Mouse (Mus musculus) cerebellum, adult 11 months (tissue): ENCODE measurements around the gene Cpne9.

Experiments
- DNase-seq: peaks from one replicate; pipeline ENCODE4 v3.0.0; 2022

The Cpne9 gene

DNA sequence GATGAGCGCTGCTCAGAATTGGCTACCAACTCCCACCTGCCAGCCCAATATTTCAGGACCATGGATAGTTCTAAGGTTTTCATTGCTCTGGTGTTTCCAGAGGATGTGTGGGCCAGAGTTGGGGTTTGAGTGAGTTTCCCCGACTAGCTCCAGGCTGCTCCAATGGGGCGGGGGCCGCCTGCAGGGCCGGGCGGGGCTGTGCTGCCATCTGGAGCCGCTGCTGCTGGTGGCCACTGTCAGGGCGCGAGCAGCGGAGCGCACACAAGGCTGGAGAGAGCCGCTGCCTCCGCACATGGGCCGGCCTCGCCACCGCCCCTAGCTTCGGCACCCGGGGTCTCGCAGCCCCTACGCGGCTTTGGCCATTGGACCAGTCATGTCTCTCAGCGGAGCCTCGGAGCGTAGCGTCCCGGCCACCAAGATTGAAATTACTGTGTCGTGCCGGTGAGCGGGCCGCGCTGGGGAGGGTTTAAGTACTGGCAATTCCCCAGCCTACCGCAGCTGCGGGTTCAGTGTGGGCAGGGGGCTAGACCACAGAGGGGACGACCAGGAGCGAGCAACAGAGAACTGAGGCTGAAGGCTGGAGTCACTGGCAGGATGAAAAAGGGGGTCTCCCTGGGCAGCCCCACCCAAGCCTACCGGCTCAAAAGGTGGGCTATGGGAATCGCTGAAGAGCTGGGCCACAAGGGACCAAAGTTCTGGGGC, at the start of gene Cpne9:
TSS of gene Cpne9 (plus strand) at position 207 of the 702 bp plus-strand sequence.
- peak; percentile 37 for DNase-seq

DNA sequence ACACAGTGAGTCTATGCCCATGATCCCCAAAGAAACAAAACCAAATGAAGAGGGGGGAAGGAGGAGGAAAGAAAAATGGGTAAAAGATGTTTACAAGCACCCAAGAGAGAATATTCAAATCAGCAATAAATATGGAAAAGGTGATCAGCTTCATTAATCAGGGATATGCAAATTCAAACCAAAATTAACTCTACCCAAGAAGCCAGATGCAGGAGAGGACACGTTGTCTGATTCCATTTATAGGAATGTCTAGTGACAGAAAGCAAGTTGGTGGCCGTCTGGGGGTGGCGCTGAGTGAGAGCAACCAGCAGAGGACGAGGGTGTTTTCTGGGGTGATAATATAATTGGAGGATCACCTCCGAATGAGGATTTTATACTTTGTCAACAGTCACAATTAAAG, 47.0 kb upstream of the Cpne9 start:
- DNase-seq, result no peak

DNA sequence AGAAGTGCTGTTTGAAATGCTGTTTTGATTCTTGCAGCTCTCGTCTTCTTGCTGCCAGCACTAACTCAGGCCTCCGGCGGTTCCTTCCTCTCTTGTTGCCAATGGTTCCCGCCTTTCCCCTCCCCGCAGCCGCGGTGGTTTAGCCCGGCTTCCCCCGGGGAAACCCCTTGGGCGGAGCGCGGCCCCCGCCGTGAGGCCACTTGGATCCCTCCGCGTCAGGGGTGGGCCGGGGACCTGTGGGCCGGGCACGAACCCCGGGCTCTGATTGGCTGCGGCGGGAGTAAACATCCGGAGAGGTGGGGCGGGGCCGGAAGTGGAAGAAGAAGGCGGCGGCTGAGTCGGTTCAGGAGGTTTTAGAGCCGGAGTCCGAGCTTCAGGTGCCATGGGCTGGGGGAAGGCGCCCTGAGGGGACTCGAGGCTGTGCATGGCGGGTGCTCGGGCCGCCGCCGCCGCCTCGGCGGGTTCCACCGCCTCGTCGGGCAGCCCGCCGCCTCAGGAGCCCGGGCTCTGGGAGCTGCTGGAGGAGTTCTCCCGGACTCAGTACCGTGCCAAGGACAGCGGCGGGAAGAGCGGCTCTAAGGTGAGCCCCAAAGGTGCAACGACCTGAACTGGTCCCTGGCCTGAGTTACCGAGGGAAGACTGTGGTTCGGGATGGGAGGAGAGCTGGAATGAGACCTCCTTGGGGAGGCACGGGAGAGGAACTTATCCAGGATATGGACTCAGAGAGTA, 44.4 kb upstream of the Cpne9 start, which contains the start of gene Mtmr14:
TSS of gene Mtmr14 (plus strand) at position 302 of the 729 bp plus-strand sequence.
- peak; percentile 99 for DNase-seq

DNA sequence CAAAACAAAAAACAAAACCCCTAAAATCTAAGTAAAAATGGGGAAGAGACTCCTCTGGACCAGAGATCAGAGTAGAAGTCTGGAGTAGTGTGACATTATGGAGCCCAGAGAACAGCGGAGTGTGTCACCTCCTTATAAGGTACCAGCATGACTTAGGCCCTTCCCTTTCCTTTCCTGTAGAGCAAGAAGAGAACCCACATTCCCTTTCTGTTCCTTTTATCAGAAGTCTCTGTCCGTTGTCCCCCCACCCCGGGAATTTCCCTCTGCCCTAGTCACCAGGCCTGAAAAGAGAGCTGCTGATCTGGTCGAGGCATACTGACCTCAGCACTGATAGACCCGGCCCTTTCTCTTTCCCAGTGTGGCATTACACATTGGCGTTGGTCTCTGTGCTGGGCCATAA, 43.7 kb upstream of the Cpne9 start:
- no peak for DNase-seq

DNA sequence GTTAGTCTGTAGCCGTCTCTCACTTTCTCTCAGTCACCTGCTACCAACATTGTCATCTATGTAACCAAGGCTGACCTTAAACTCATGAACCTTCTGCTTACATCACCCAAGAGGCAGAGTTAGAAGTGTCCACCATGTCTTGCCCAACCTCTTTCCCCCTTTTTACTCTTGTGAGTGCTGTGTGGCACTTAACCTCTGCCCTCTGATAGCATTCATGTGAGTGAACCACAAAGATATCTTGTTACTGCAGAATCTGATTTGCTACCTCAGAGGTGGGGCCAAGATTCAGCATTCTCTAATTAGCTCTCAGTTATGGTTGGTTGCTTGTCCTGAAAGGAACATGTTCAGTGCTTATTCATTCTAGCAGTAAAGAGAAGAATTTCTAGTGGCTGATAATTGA, 39.4 kb upstream of the Cpne9 start:
- no peak for DNase-seq

DNA sequence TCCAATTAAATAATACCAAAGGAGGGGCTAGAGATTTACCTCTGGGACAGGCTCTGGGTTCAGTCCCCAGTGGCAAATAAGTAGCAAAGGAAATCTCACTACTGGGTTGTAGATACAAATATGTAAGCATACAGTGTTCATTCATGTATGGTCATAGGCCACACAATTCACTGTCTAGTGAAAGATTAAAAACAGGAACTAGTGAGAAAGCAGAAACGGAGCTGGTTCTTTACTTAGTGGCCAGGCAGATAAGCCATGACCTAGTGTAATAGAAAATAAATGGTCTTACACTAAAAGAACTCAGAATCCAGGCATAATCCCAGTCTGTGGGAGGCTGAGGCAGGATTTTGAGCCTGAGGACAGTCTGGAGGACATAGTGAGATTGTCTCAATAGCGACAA, 36.5 kb upstream of the Cpne9 start:
- DNase-seq, result no peak

DNA sequence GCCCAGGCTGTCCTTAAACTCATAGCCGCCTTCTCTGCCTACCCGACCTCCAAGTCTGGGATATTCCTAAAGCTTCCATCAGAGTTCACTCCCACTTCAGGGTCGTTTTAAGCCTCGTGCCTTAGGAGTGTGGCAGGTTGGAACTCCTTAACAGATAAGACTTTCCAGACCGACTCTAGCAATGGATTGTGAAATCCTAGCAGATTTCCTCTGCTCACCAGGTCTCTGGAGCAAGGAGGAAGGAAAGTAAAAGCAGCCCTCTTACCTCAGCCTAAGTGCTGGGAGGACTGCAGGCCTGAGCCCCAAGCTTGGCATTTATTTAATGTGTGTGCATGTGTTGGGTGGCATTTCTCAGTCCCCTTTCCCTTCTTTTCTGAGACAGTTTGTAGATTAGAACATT, 31.3 kb upstream of the Cpne9 start:
- no peak for DNase-seq

DNA sequence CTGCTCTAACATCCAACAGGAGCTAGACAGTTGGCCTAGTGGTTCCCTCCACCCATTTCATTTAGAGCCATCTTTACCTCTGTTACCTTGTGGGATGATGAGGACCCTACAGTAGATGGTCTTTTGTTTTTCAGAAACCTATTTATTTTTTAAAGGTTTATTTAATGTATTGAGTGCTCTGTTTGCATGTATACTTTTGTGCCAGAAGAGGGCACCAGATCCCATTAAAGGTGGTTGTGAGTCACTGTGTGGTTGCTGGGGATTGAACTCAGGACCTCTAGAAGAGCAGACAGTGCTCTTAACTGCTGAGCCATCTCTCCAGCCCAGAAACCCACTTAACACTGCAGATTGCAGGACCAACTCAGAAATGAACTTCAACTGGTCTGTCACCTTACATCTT, 30.2 kb upstream of the Cpne9 start:
- no peak for DNase-seq

DNA sequence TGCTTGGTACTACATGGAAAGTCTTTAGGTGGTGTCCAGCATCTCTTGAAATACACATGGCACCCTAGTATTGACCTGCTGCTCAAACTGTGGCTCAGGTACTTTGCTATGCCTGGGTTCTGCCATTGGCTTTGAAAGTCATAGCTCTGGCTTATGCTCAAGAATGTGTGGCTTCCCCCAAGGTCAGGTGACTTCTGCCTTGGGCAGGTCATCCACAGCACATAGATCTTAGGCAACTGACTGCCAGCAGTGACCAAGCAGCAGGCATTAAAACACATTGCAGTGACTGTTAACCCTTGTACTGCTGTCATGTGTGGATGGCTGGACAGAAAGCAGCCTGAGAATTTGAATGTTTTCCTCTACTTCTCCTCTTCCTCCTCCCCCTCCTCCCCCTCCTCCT, 27.2 kb upstream of the Cpne9 start:
- DNase-seq, result no peak

DNA sequence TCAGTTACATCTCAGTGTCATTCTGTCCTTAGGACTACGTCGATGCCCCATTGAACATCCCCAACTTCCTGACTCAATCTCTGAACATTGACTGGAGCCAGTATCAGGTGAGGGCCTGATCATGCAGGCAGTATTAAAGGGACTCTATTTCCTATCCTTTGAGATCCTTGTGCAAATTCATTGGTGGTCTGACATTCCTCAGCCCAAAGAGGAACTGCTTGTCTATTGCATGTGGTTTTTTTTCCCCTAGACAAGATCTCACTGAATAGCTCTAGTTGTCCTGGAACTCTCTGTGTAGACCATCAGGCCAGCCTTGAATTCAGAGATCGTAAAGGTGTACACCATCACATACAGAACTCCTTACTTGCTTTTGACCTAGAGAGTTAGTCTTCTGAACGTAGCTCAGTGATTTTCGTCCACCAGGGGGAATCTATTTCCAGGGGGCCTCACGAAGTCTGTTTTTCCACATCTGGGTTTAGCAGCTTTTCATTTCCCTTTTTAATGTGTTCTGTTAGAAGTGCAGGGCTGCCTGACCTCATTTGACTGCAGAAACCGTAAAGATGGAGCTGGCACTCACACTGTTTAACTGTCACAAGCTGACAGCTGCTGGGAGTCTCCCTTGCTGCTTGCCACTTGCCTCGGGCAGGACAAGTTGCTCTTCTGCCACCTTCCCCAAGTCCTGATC, 20.8 kb upstream of the Cpne9 start:
- no peak for DNase-seq

DNA sequence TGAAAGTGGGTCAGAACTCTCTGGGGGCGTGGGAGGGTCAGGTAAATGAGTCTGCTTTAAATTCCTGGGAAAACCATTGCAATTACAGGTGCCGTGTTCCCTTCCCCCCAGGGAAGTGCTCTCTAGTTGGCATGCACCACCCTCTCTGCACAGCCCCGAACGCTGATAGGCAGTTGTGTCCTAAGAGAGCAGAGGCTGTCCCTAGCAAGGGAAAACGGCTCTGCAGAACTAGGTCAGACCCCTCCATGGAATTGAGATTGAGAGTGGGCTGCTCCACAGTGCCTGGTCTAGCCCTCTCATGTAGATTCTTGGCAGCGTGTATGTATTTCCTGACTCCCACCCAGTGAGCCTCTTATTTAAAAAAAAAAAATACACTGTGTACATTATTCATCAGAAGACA, 18.6 kb upstream of the Cpne9 start:
- DNase-seq, result no peak

DNA sequence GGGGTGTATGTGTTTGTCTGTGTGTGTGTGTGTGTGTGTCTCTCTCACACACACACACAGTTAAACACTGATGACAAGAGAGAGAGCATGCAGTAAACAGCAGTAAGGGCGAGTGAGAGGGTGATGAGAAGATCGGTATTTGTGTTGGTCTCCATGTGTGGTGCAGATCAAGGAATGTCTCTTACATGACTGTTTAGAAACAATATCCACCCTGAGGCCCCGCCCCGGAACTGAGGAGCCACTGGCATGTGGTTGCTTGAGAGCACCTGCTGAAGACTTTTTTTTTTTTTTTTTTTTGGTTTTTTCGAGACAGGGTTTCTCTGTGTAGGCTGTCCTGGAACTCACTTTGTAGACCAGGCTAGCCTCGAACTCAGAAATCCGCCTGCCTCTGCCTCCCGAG, 17.7 kb upstream of the Cpne9 start:
- DNase-seq, result no peak

DNA sequence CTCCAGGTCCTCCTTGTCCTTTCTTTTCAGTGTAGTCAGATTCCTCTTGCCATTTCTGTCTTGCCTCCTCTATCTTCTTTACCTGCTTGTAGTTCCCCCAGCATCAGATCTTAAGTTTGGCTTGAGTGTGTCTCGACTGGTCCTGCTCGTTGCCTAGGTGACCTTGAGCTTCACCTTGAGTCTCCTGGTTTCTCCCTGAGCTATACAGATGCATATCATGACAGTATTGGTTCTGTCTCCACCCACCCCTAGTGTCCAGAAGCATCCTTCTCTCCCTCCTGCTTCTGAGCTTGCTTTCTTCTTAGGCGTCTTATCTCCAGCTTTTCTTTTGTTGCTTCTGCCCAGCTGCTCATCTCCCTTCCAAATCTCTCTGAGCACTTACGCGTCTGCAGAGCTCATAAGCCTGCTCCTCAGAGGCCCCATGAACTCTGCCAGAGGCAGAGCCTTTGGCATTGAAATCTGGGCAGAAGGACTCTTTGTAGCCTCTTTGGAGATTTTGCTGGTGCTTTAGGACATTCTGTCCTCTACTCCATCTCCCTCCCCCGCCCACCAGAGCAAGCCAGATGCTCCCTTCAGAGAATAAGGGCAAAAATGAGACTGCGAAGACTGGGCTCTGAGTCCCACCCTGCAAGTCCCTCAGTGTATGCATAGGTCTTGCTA, 15.0 kb upstream of the Cpne9 start:
- no peak for DNase-seq

DNA sequence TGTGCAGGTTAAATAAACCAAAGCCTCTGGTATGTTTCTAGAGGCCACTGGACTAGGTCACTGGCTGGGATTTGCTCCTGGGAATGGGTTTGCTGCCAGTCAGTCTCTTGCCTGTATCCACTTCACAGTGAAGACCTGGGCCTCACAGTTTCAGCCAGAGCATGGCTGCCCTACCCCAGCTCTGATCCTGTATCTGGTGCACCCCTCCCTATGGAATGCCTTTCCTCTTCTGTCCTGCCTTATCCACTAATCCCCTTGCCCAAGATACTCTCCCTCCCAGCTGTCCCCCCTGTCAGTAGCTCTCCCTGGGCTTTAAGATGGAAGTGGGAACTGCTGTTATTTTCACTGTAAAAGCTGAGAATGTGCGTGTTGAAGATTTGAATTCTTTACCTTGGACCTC, 14.1 kb upstream of the Cpne9 start:
- no peak for DNase-seq

DNA sequence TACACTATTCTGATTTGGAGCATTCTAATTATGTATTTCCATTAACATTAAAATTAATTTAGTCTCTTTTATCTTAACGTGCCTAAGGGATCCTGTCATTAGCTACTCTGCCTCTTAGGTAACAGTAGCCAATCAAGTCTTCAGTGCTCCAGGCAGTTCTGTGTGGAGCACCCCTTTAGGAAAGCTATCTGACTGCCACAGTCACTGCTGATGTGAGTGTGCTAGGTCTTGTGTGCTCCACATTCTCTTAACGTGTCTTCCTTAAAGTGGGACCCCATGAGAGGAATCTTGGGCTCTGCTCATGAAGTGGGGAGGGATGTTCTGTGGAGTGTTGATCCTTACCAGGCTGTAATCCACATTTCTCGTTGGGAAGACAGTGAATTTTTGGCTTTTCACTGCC, 9.7 kb upstream of the Cpne9 start:
- DNase-seq, result no peak

DNA sequence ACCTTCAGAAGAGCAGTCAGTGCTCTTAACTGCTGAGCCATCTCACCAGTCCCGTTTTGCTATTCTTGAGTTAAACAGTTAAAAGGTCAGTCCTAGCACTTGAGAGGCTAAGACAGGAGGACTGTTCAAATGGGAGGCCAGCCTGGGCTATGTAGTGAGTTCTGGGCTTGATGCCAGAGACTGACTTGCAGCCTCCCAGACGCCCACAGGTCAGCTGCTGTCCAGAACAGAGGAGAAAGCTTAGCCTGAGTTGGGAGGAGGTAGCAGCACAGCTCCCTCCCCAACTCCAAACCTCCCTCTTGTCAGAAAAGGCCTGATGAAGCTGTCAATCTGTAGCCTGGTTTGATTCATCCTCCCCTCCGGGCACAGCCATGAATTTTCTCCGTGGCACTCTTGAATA, 5.3 kb upstream of the Cpne9 start:
- no peak for DNase-seq

DNA sequence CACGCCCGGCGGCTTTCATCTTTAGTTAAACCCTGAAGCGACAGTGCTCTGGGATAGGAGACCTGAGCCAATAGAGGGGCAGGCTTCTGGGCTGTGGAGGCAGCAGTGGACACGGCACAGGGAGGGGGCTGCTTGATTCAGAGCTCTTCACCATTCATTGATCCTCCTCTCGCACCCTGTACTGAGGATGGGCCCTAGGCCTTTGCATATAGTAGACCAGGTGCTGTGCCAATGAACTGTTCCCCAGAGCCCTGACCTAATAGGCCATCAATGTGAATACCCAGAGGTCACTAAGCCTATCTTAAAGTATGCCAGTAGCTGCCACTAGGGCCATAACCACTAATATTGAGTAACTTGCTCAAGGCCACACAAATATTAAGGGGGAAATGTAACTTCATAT, 431 bp upstream of the Cpne9 start:
- no peak for DNase-seq

DNA sequence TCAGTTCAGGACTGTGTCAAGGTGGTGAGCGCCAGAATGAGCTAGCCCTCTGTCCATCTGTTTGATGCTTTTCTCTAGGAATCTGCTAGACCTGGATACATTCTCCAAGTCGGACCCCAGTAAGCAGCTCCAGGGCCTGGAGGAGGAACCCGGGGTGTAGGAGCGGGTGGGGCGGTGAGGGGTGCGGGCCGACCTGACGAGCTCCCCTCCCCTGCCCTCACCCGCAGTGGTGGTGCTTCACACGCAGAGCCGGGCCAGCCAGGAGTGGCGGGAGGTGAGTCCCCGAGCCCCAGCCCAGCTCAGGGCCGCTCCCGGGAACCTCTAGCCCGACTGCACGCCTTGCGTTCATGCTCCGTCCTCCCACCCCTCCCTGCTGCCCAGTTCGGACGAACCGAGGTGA, 862 bp downstream of the Cpne9 start:
- DNase-seq, result peak; percentile 38

DNA sequence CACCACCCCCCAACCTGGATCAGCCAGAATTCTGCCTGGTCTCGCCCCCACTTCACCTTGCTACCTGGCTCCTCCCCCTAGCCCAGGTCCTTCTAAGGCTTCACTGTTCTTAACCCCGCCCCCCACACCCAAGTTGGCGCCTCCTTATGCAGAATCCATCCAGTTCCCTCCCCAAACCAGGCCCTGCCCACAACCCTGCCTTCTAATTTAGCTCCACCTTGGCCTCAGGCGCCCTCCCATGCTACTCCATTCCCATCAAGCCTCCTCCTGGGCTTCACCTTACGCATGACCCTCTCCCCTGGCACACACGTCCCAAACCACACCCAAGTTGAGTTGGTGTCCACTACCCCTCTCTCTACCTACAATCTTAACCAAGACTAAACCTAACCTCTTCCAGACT, 1.4 kb downstream of the Cpne9 start:
- no peak for DNase-seq

DNA sequence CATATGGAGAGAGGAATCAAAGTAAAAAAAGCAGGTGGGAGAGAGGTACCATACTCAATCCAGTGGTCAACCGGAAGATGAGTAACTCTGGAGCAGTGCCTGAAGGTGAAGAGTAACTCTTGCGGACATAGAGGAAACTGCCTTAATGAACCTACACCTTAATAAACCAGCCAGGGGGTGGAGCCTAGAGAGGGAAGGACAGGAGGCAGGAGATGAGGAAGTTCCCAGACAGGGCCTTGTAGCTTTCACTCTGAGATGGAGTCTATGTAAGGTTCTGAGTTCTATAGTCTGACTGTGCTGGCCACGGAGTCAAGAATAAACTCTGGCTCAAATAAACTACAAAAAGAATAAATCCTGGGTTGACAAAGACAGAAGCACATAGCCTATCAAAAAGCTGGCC, 2.8 kb downstream of the Cpne9 start:
- no peak for DNase-seq

DNA sequence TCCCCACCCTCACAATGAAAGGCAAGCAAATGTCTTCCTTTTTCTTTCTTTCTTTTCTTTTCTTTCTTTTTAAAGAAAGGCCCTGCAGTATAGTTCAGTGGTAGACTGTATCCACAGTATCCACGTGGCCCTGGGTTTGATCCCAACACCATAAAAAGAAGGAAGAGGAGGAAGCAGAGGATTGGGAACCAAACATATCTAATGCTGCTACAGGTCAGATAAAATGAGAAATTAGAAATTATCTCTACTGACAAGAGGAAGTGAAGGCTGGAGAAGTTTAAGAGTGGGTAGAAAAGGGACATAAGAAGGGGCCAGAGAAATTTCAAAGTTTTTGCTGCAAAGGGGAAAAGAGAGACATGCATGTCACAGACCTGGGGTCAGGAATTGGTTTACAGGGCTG, 4.2 kb downstream of the Cpne9 start:
- no peak for DNase-seq

DNA sequence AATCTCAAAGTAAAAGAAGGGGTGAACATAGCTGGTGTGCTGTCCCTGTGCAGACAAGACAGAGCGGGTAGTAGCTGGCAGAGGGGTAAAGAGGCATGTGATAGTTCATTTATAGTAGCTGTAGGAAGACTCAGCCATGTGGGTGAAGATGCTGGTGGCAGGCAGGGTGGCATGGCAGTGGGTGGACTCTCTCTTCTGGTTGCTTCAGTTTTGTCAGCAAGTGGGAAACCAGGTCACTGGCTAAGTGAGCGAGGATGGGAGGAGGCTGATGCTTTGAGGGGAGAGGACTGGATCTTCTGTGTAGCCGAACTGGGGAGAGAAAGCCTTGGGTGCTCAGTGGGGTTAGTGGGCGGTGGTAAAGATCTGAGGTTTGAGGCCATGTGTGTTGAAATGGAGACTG, 5.1 kb downstream of the Cpne9 start:
- no peak for DNase-seq

DNA sequence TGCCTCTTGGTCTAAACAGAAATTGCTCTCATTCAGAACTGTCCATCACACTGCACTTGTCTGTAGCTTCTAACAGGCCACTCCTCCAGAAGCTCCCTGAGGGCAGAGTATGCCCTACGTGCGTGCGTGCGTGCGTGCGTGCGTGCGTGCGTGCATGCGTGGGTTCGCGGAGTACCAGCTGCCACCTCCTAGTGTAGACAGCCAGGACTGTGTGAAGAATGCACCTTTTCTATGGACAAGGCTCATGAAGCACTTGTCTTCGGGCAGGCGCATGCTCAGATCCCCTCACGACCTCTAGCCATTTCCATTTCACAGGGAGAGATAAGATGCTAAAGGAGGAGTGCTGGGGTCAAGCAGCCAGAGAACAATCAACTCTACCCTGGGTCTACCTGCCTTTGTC, 7.2 kb downstream of the Cpne9 start:
- DNase-seq, result no peak

DNA sequence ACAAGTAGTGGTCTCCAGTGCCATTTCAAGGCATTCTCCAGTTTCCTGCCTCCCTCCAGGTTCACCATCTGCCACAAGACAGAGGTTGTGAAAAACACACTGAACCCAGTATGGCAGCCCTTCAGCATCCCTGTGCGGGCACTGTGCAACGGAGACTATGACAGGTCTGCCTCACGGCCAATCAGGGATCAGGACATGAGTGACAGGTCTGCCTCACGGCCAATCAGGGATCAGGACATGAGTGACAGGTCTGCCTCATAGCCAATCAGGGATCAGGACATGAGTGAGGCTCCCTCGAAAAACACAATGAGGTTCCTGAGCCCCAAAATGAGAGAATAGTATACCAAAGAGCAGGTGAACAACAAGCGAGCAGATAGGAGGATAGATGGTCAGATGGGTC, 8.2 kb downstream of the Cpne9 start:
- no peak for DNase-seq
